Mouse (Mus musculus) skeletal muscle tissue, adult 2 months (tissue): ENCODE measurements around the gene Gm4175.
"Not testable (repeated sequence)": the region's sequence is repeated elsewhere in the genome, so short reads cannot be mapped to it uniquely, and the experiment has no call there.

Experiments used
- DNase-seq: peaks from one replicate; pipeline ENCODE4 v3.0.0-alpha.2; 2012; ENCODE audit warnings: low read depth, low spot score

The Gm4175 gene

DNA sequence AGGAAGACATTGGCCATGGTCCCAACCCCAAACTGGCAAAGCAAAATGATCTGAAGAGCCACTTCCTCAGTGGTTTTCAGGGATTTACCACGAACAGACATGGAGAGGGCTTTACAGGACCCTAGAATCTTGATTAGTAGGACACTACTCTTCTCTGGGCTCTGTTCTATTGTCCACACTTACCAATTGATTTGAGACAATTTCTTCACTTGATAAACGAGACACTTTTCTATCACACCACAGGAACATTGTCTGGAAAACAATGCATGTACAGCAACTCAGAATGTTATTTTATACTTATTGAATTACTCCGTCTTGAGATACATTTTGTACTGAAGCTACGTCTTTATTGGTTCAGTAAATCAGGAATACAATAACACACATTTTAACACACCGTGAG, at the start of gene Gm4175:
Gm4175 (minus strand) TSS at position 101 of the 400 bp plus-strand sequence.
- DNase-seq: not testable (repeated sequence)

GRCm38 (mm10) chr7:21796628-21797027, 35.4 kb upstream of the Gm4175 start, which contains the start of gene Gm4177:
Gene Gm4177 (minus strand): TSS chr7:21796728.
- not testable (repeated sequence) for DNase-seq
